Mouse (Mus musculus): ENCODE results near the gene Phtf1. TPM values are rescaled to one million over a fixed set of nuclear protein-coding genes. Genes with fewer than 3 reads are reported as not detected.

Phtf1 gene
- polyA plus RNA-seq, 1 experiment = 5.5 TPM

GRCm38 (mm10) chr3:103944794-103945562, 22.9 kb upstream of the Phtf1 start:
- no peak for TF ChIP-seq REST (IDR thresholded peaks at IDR 0.05; ENCODE audit: insufficient read depth, insufficient read length)
- no peak for TF ChIP-seq SRF (IDR thresholded peaks at IDR 0.05; ENCODE audit: control insufficient read depth, insufficient read length, low read depth)
- TF ChIP-seq POLR2A (IDR thresholded peaks at IDR 0.05; ENCODE audit: insufficient read length, low read depth) = no peak
- TF ChIP-seq TCF3 (IDR thresholded peaks at IDR 0.05; ENCODE audit: insufficient read length, low read depth) = no peak
- H3ac ChIP-seq (ENCODE audit: control insufficient read depth, insufficient read length) = no peak overlapping the region
- H3K4me3 ChIP-seq = no peak overlapping the region
- H3K36me3 ChIP-seq (ENCODE audit: control insufficient read depth, insufficient read depth) = peaks cover 5% of the 10 kb centered on the region
- H3K4me2 ChIP-seq (ENCODE audit: low read depth) = no peak overlapping the region
- H3K27me3 ChIP-seq (ENCODE audit: control insufficient read depth, insufficient read depth, insufficient read length) = no peaks in the 10 kb centered on the region
- peaks cover 83% of the 10 kb centered on the region for H3K79me2 ChIP-seq (ENCODE audit: control insufficient read depth, insufficient read depth)

GRCm38 (mm10) chr3:103948666-103949065, 19.2 kb upstream of the Phtf1 start:
- H3K79me2 ChIP-seq (ENCODE audit: control insufficient read depth, insufficient read depth) = peaks cover 94% of the 10 kb centered on the region
- no peaks in the 10 kb centered on the region for H3K36me3 ChIP-seq (ENCODE audit: control insufficient read depth, insufficient read depth)
- no peaks in the 10 kb centered on the region for H3K27me3 ChIP-seq (ENCODE audit: control insufficient read depth, insufficient read depth, insufficient read length)
- no peak for TF ChIP-seq TCF3 (IDR thresholded peaks at IDR 0.05; ENCODE audit: insufficient read length, low read depth)
- TF ChIP-seq REST (IDR thresholded peaks at IDR 0.05; ENCODE audit: insufficient read depth, insufficient read length) = no peak
- no peak for TF ChIP-seq MYOG (IDR thresholded peaks at IDR 0.05; ENCODE audit: control insufficient read depth in 1 of 3, insufficient read depth in 1 of 3, insufficient read length in 2 of 3, low read depth in 2 of 3)
- no peak for TF ChIP-seq CEBPB (IDR thresholded peaks at IDR 0.05; ENCODE audit: insufficient read depth, poor library complexity, severe bottlenecking)
- TF ChIP-seq POLR2AphosphoS2 (IDR thresholded peaks at IDR 0.05; ENCODE audit: insufficient read length, low read depth) = no peak
- no peak overlapping the region for H3ac ChIP-seq (ENCODE audit: control insufficient read depth, insufficient read length)
- no peak overlapping the region for H3K4me3 ChIP-seq
- no peak overlapping the region for H3K4me2 ChIP-seq (ENCODE audit: low read depth)

DNA sequence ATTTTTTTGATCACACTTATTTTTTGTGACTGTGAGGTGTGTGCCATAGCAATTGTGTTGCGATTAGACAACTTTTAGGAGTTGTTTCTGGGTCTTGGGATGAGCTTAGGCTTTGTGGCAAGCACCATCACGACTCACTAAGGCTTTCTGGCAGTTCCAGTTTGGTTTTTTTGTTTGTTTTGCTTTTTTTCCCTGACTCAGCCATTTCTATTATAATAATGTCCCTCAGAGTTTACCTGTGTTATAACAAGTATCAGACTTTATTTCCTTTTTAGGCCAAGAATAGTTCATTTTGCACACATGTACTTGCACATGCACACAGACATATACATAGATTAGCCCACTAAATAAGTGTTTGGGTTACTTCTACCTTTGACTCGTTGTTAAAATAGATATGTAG, 7.3 kb upstream of the Phtf1 start:
- Histone ChIP-seq H3K4me3 (no peak overlapping the region), H3K27me3 (ENCODE audit: control insufficient read depth, insufficient read depth, insufficient read length) (no peaks in the 10 kb centered on the region), H3ac (ENCODE audit: control insufficient read depth, insufficient read length) (no peak overlapping the region), H3K79me2 (ENCODE audit: control insufficient read depth, insufficient read depth) (peaks cover 12% of the 10 kb centered on the region), H3K4me2 (ENCODE audit: low read depth) (no peak overlapping the region), H3K36me3 (ENCODE audit: control insufficient read depth, insufficient read depth) (peaks cover 36% of the 10 kb centered on the region)
- no peak for TF ChIP-seq MYOG (IDR thresholded peaks at IDR 0.05; ENCODE audit: control insufficient read depth in 1 of 3, insufficient read depth in 1 of 3, insufficient read length in 2 of 3, low read depth in 2 of 3)
- TF ChIP-seq USF1 (IDR thresholded peaks at IDR 0.05; ENCODE audit: low read depth) = no peak
- TF ChIP-seq E2F4 (IDR thresholded peaks at IDR 0.05; ENCODE audit: insufficient read depth) = no peak
- no peak for TF ChIP-seq MYOD1 (IDR thresholded peaks at IDR 0.05; ENCODE audit: control insufficient read depth in 1 of 3, insufficient read length in 2 of 3, low read depth in 2 of 3)

DNA sequence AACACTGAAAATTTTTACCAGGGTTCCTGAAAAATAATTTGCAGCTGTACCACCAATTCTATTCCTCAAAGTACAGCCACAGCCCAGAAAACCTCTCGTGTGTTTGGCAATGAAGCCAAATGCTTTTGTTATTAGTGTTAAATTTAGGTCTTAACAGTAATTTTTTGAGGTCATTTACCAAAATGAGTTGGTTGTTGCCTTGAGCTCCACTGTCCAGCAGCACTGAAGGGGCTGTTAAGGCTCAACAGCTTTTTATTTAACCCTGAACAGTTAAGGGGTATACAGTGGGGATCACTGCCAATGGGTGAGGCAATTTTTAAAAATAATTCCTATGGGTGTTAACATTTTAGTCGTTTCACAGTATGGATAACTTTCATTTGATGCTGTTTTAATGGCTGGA, 679 bp upstream of the Phtf1 start:
- Histone ChIP-seq H3K79me2 (ENCODE audit: control insufficient read depth, insufficient read depth) (peaks cover 13% of the 10 kb centered on the region), H3K27me3 (ENCODE audit: control insufficient read depth, insufficient read depth, insufficient read length) (no peaks in the 10 kb centered on the region), H3K4me2 (ENCODE audit: low read depth) (peak overlapping the region; percentile 70), H3ac (ENCODE audit: control insufficient read depth, insufficient read length) (peak overlapping the region; percentile 42), H3K4me3 (peak overlapping the region; percentile 67), H3K36me3 (ENCODE audit: control insufficient read depth, insufficient read depth) (peaks cover 22% of the 10 kb centered on the region)
- no peak for TF ChIP-seq POLR2AphosphoS2 (IDR thresholded peaks at IDR 0.05; ENCODE audit: insufficient read length, low read depth)
- TF ChIP-seq REST (IDR thresholded peaks at IDR 0.05; ENCODE audit: insufficient read depth, insufficient read length) = no peak
- no peak for TF ChIP-seq TCF12 (IDR thresholded peaks at IDR 0.05; ENCODE audit: insufficient read depth, poor library complexity, severe bottlenecking)
- no peak for TF ChIP-seq E2F4 (IDR thresholded peaks at IDR 0.05; ENCODE audit: insufficient read depth)
- no peak for TF ChIP-seq USF1 (IDR thresholded peaks at IDR 0.05; ENCODE audit: low read depth)
- no peak for TF ChIP-seq MYOG (IDR thresholded peaks at IDR 0.05; ENCODE audit: control insufficient read depth in 1 of 3, insufficient read depth in 1 of 3, insufficient read length in 2 of 3, low read depth in 2 of 3)
- no peak for TF ChIP-seq CEBPB (IDR thresholded peaks at IDR 0.05; ENCODE audit: insufficient read depth, poor library complexity, severe bottlenecking)
- TF ChIP-seq TCF3 (IDR thresholded peaks at IDR 0.05; ENCODE audit: insufficient read length, low read depth) = no peak
- no peak for TF ChIP-seq SRF (IDR thresholded peaks at IDR 0.05; ENCODE audit: control insufficient read depth, insufficient read length, low read depth)
- no peak for TF ChIP-seq POLR2A (IDR thresholded peaks at IDR 0.05; ENCODE audit: insufficient read length, low read depth)

DNA sequence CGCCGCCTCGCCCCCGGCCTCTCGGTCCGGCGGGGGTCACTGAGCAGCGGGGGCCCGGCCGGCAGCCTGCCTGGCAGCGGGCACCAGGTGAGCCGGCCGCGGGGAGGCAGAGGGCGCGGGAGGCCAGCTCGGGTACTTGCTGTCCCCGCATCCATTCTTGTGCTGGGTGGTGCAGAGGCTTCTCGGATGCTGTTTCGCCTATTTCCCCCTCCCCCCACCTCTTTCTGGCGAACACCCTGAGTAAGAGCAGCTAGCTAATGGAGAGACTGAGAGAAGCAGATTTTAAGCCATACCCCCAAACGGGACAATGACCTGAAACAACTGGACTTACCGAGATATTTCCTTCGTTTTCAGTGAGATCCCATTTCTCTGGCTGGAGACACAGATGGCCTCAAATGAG, 791 bp downstream of the Phtf1 start:
- Histone ChIP-seq H3ac (ENCODE audit: control insufficient read depth, insufficient read length) (peak overlapping the region; percentile 42), H3K4me2 (ENCODE audit: low read depth) (peak overlapping the region; percentile 93)
- TF ChIP-seq MAX (IDR thresholded peaks at IDR 0.05; ENCODE audit: low read depth) (no peak), TCF3 (IDR thresholded peaks at IDR 0.05; ENCODE audit: insufficient read length, low read depth) (no peak), USF1 (IDR thresholded peaks at IDR 0.05; ENCODE audit: low read depth) (no peak), MYOD1 (IDR thresholded peaks at IDR 0.05; ENCODE audit: control insufficient read depth in 1 of 3, insufficient read length in 2 of 3, low read depth in 2 of 3) (no peak), MYOG (IDR thresholded peaks at IDR 0.05; ENCODE audit: control insufficient read depth in 1 of 3, insufficient read depth in 1 of 3, insufficient read length in 2 of 3, low read depth in 2 of 3) (no peak), CEBPB (IDR thresholded peaks at IDR 0.05; ENCODE audit: insufficient read depth, poor library complexity, severe bottlenecking) (no peak)

More for the DNA sequence above, 791 bp downstream of the Phtf1 start:
- H3K79me2 ChIP-seq (ENCODE audit: control insufficient read depth, insufficient read depth) = peaks cover 13% of the 10 kb centered on the region
- H3K27me3 ChIP-seq (ENCODE audit: control insufficient read depth, insufficient read depth, insufficient read length) = no peaks in the 10 kb centered on the region
- peak overlapping the region; percentile 67 for H3K4me3 ChIP-seq
- H3K36me3 ChIP-seq (ENCODE audit: control insufficient read depth, insufficient read depth) = peaks cover 13% of the 10 kb centered on the region

Measured in myocyte (in vitro differentiated cells).